Mouse (Mus musculus): ENCODE data around the gene Snrpd3. TPM values are rescaled to one million over a fixed set of nuclear protein-coding genes. Genes with fewer than 3 reads are reported as not detected.
"Not testable (repeated sequence)": the region's sequence is repeated elsewhere in the genome, so short reads cannot be mapped to it uniquely, and the experiment has no call there.

Snrpd3 gene
- 10 to 100 TPM; 67.3 to 82.9 (median 72.6) TPM for total RNA-seq (2022)

DNA sequence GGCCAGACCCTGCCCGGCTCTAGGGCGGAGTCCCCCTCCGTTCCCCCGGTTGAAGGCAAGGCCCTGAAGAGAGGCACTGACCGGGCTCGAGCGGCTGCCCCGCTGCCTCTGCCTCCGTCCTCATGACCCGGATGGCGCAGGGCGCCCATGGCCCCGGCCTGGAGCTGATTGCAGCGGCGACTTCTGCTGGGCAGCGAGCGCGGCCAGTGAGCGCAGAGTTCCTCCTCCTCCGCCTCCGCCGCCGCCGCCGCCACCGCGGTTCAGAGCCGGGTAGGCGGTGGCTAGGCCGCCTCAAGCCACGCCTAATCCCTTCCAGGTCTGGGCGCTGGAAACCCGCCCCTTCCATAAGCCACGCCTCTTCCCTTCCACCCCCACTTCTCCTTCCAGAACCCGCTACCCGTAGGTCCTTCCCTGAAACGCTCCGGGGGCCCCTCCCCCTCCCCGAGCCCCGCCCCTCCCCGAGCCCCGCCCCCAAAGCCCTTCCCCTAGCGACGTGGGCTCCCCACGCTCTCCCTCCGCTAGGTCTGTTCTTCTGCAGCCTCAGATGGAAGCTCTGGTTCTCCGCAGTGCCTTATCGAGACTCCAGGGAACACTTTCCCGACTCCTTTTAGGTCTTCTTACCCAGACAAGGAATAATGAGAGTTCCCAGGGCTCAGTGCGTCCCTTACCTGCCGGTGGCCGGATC, at the start of gene Snrpd3:
Gene Snrpd3, plus strand, starts transcription at position 479 of the 685 bp plus-strand sequence.
- peak; percentile 88 to 89 for DNase-seq (ENCODE audit: low spot score in 2 of 2)

DNA sequence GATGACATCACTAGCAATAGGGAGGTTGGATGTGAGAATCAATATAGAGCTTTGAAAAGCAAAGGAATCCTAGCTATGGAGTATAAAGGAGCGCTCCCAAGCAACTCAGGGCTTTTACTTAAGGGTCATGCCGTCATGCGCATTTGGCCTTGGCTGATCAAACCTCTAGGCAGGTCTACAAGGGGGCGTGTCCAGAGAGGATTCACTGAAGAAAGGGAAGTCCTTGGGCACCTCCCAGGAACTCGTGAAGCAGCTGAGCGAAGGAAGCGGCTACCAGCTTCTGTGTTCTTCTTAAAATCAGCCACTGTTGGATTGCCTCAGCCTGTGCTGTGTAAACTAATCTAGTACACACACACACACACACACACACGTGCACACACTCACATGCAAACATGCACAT, 43.9 kb upstream of the Snrpd3 start:
- DNase-seq (ENCODE audit: low spot score in 2 of 2): no peak

DNA sequence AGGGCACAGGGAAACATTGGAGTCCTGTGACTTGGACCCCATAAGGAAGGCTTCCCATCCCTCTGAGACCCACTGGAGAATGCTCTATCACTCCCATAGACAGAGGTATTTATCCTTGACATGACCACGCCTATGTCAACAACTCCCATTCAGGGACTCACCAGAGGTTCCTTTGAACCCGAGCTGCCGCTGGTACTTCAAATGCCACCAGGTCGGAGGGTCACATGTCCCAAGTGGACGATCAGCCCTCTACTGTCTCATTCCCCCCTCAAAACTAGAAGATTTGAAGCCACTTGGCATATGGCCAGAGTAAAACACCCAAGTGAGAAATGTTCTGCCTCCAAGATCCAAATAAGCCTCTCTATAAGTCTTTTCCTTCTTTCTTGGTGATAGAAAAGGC, 42.8 kb upstream of the Snrpd3 start:
- no peak for DNase-seq (ENCODE audit: low spot score in 2 of 2)

DNA sequence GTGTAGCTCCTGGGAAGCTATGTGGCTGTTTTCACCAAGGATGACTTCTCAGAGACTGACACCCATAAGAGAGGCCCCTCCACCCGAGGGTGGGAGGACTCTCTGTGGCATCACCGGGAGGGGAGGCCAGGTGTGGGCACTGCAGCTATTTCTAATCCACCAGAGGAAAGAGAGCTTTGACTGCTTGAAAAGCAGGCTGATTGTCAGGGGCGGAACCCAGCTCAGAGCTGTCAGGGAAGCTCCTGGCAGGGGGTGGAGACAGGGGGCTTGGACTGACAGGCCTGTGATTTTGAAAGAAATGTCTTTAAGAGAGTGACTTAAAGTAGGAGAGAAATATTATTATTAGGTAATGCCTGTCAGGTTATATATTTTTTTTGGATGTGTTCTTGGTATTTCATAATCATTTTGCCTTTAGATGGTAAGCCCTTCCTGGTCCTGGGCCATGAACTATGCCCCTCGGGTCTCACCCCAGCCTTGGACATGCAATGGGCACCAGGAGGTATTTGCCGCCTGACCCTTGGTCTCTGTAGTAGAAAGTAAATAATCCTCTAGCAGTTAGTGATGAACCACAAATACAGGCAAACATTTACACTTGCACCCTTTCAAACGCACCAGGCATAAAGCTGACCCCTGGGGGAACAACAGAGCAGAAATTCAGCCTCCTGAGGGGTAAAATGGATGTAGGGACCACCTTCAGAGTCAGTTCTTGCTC, 42.1 kb upstream of the Snrpd3 start:
- DNase-seq (ENCODE audit: low spot score in 2 of 2): not testable (repeated sequence)

DNA sequence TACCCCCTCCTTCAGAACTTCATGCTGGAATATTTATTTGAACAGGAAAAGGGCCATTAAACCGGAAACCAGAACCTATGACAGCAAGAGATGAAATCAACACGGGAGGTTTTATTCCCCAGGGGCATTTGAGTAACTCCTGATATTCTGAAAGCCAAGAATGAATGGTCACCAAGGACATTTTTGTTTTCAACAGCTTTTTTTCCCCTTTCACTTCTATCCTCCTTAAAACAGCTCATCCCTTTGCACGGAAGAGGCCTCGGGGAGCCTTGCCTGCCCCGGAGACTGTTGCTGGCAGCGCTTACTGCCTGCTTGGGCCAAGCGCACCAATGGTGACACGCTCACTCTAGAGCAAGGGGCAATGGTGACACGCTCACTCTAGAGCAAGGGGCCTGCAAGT, 40.3 kb upstream of the Snrpd3 start:
- no peak for DNase-seq (ENCODE audit: low spot score in 2 of 2)

DNA sequence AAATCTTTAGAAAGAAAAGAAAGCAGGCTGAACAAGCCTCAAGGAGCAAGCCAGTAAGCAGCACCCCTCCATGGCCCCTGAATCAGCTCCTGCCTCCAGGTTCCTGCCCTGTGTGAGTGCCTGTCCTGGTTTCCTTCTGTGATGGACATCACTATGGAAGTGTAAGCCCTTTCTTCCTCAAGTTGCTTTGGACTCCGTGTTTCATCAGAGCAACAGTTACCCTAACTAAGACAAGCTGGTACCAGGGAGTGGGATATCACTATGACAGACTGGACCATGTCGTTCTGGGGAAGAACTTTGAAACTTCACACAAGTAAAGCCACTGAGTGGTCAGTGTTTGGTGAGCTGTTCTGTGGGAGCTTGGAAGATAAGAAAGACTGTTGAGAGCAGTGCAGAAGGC, 37.4 kb upstream of the Snrpd3 start:
- no peak for DNase-seq (ENCODE audit: low spot score in 2 of 2)

DNA sequence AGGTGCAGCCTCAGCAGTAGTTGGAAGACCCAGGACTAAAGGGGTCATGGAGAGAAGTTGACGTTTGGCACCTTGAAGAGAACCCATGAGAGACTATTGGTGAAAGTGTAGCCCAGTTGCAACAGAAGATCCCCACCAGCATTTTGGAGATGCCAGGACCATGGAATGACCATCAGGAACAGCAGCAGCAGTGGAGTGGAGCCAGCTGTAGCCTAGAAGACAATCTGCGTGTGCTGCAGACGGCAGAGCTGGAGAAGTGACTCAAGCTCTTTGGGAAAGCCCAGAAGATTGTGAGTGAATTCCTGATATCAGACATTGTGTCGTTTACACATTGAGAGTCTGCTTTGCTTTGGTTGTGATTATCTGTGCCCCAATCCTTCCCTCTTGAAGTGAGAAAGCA, 35.6 kb upstream of the Snrpd3 start:
- no peak for DNase-seq (ENCODE audit: low spot score in 2 of 2)

DNA sequence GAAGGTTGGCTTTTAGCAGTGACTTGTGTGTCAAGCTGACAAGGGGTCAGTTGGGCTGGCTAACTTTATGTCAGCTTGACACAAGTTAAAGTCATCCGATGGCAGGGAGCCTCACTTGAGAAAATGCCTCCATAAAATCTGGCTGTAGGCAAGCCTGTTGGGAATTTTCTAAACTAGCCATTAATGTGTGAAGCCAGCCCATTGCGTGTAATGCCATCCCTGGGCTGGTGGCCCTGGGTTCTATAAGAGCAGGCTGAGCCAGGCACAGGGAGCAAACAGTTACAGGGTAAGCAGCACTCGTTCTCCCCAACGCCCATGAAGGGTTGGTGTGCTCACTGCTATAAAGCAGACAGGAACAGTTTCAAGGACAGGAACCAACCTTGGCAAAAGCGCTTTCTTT, 35.1 kb upstream of the Snrpd3 start:
- DNase-seq (ENCODE audit: low spot score in 2 of 2): no peak

DNA sequence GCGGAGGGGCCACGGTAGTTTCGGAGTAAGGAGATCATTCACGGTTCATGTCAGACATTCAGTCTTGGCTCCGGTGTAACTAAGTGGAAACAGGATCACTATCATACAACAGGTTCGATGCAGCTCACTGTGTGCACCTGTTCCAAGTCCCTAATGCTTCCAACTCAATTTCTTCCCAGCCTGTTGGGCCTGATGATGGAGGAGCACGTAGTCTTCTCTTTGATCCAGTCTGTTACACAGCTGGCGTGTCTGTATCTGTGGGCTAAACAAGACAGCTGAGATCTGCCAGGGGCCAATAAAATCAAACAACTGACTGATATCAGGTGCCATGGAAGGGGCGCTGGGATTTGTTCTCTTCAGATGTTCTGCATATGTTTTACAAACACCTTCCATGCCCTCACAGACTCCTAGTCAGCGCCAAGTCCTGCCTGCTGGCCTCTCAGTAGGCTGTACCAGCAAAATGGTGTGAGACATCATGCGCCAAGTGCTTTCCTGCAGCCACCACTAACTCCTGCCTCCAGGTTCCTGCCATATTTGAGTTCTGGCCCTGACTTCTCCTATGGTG, 34.4 kb upstream of the Snrpd3 start:
- no peak for DNase-seq (ENCODE audit: low spot score in 2 of 2)

DNA sequence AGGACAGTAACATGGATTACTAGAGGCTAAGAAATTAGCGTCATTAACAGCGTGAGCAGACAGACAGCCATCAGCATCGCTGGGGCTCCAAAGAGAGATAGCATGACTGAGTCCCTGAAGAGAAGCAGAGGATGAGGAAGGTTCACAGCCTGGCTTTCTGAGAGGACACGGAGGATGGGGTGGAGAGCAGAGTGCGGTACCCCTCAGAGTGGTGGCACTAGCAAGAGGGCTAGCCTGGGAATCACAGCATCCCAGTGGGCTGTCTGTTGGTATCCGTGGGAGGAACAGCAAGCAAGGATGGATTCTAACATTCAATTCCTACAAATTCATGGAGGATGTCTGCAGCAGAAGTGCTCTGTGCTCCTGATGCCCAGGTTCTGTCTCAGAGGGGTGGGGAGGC, 33.3 kb upstream of the Snrpd3 start:
- no peak for DNase-seq (ENCODE audit: low spot score in 2 of 2)

DNA sequence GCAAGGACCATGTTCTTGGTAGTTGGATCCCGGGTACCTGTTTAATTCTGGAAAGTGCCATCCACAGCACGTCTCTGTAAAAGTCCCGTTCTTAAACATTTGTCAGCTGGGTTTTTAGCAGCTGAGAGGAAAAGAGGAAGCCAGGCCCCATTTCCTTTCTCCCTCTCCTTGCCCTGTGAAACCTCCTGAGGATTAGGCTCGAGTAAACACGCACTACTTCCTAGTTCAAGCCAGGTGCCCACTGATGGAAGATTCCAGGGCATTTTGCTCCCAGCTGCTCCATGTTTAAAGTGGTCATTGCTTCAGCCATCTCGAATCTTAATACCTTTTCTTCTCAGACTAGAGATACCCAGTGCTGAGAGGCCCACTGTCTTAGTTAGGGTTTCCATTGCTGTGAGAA, 32.6 kb upstream of the Snrpd3 start:
- DNase-seq (ENCODE audit: low spot score in 2 of 2): no peak

DNA sequence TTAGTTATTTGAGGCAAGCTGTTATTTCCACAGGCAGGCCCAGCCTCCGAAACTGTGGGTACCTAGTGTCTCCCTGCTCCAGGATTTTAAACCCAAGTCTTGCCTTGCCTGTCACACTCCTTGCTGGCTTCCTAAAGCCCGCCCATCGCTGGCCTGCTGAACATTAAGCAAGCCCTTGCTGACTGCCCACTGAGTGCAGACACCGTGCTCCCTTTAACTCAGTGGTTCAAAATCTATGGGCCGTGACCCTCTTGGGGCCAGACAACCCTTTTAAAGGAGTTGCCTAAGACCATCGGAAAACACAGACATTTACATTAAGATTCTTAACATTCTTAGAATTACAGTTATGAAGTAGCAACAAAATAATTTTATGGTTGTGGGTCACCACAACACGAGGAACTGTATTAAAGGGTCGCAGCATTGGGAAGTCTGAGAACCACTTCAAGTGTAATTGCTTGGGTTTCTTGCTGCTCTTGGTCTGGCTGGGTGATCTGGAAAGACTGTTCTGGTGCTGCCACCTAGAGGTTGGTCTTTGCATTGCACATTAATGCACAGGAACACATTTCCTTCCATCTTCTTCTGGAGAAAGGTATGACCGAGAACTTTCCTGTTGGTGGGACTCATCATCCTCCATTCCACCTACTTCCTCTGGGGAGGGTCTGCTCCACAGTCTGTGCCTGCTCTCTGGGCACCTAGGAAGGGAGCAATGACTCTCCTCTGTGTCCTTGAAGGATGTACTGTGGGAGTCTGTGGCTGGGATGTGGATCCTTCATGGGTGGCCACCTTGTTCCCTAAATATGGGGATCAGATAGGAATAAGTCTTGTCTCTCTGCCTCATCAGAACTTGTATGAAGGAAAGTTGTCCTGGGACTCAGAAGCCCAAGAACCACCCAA, 31.0 kb upstream of the Snrpd3 start:
- peak; percentile 60 to 85 for DNase-seq (ENCODE audit: low spot score in 2 of 2)

DNA sequence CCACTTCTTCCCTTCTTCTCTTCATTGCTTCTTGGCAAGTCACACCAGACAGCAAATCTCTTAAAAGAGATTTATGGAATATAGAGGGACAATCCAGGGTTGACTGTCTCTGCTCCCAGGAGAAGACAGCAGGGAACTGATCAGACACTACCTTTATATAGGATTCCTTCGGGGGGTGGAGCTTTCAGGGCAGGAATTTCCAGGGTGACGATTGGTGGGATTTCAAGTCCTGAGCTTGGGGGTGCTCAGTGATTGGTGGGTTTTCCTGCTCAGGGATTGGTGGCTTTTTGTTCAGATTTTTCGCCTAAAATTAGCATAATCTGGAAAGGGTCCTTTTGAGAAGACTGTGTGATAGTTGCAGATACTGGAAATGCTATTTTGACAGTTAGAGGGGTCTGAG, 30.2 kb upstream of the Snrpd3 start:
- DNase-seq (ENCODE audit: low spot score in 2 of 2): no peak

DNA sequence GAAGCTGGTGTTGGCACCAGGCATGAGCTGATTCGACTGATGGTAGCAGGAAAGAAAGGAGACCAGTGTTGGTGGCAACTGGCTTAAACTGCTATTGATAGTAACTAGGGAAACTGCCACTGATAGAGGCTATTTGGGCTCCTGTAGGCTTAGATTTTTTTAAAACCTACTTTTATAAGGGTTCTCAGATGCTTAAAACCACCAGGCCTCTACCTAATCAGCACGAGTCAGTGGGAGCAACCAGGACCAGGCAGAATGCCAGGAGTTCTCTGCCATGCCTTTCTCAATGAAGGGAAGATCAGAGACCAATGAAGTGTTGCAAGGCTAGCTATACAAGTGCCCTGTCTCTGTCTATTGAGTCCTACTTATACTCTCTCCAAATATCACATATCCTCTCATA, 27.8 kb upstream of the Snrpd3 start:
- DNase-seq (ENCODE audit: low spot score in 2 of 2): no peak

DNA sequence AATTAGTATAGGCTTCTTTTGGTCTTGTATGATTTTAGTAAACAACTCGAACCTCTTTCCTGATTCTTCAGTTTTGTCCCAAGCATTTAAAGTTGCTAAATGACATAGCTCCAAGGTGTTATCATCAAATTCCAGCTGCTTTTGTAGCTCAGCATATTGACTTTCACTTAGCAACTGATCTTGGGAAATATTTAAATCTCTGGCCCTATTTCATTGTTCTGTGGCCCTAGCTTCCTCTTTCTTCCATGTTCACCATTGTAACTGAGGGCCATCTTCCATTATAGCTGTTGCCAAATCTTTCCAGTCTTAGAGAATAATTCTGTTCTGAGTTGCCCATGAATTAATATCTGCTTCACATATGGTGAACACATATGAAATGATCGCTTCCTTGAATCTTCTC, 26.6 kb upstream of the Snrpd3 start:
- no peak for DNase-seq (ENCODE audit: low spot score in 2 of 2)

DNA sequence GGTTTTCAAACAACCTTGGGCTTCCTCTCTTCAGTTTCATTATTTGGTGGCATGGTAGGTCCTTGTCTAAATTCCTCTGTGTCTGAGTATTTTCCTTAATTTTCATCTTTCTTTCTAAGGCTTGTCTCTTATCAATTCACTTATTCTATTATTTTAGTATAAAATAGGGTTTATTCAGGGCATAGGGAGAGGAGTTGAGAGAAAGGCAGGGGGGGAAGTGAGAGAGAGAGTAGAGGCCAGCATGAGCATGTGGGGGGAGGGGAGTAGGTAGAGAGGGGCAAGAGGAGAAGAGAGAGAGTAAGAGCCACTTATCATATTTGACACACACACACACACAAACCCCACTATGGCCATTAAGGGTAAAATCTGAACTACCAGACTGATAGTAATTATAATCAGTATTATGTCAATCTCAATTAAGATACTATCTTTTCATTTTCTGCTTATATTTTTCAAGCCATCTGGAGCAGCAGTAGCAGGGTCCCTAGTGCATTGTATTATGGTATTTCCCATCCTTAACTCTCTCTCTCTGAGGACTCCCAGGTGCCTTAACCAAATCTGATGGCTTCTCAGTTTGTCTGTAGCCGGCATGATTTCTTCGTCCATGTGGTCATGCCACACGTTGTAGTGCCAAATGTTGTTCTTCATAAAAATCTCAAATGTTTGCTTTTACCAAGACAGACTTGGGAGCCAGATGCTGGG, 26.0 kb upstream of the Snrpd3 start:
- DNase-seq (ENCODE audit: low spot score in 2 of 2): no peak

DNA sequence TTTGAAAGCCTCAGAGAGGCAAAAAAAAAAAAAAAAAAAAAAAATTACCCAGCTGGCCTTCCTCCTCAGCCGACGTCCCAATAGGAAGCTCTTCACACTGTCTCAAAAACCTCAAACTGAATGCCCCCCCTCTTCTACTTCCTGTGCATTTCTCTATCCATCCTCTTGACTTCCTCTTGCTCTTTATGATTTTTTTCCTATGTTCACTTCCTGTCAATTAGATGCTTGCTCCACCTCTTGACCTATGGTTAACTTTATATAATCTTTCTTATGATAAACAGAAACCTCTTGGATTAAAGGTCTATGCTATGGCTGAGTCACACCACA, 25.5 kb upstream of the Snrpd3 start:
- no peak for DNase-seq (ENCODE audit: low spot score in 2 of 2)

DNA sequence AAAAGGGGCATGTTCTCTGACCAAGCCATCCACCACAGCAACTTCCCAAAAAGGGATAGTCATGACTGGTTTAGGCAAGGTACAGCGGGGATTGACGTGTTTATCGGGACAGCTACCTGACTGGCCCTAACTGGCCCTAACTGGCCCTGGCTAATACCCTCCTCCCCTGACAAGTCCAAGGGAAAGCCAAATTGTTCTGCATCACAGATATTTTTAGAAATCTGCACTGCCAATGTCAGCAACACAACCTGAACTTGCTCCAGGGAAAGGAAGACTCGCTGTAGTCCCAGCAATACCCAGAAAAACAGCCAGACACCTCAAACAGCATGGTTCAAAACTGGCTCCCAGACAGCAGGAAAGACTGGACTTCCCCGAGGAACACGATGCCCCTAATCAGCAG, 22.0 kb upstream of the Snrpd3 start:
- no peak for DNase-seq (ENCODE audit: low spot score in 2 of 2)

DNA sequence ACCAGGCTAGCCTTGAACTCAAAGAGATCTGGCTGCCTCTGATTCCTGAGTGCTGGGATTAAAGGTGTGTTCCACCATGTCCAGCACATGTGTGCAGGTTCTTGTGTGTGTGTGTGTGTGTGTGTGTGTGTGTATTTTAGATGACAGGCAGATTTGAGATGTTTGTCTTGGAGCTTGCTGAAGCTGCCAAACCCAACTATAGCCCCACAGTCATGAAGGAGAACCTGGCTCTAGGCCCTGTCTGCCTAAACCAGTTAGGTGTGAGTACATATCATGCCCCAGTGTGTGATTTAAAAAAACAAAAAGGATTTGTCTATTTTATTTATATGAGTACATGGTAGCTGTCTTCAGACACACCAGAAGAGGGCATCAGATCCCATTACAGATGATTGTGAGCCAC, 21.4 kb upstream of the Snrpd3 start:
- no peak for DNase-seq (ENCODE audit: low spot score in 2 of 2)

DNA sequence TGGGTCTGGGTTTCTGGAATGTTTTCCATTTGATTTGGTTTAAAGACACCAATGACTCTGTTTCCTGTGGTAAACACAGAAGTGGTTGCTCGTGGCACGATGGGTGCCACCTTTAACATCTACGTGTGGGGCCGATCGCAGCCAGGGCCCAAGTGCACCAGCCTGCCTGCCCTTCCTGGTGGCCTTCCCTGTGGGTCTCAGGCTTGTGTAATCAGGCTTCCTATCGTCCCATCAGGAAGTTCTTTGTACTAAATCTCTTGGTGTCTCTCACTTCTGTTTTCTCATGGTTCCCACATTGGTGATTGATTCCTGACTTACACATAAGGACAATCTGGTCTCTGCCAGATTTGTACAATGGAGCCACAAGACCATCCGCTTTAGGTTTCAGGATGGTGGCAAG, 18.1 kb upstream of the Snrpd3 start:
- not testable (repeated sequence) for DNase-seq (ENCODE audit: low spot score in 2 of 2)

DNA sequence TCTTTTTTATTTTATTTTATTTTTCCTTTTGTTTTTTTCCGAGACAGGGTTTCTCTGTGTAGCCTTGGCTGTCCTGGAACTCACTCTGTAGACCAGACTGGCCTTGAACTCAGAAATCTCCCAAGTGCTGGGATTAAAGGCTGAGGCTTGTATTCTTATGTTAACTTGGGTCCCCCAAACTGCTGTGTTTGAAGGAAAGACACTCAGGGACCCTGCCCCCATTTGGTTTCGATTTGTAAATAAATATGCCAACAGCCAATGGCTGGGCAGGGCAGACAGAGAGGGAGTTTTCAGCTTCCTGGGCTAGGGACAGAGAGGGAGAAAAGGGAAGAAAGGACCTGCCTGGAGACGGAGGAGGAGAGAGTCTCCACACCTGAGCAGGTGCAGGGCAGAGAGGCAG, 17.6 kb upstream of the Snrpd3 start:
- DNase-seq (ENCODE audit: low spot score in 2 of 2): no peak

Measured in layer of hippocampus, adult 8-10 months (tissue).